Mouse (Mus musculus) layer of hippocampus, postnatal 14 days (tissue): ENCODE data around the gene Bmp6. TPM values are rescaled to one million over a fixed set of nuclear protein-coding genes. Genes with fewer than 3 reads are reported as not detected.

Experiments used
- DNase-seq, 2 experiments: peaks; one replicate each; pipeline ENCODE4 v3.0.0; 2021 to 2022; ENCODE audit warnings: low spot score in 2 of 2, mixed read lengths in 1 of 2
- long read RNA-seq, 2 experiments: library from polyadenylated mRNA; stranded (forward); transcript quantifications; one replicate each; pipeline ENCODE4 v2.0.0; 2021
- total RNA-seq, 2 experiments: library from RNA; stranded (reverse); gene quantifications; 2 replicates each; pipeline ENCODE4 v1.2.3; 2021

Bmp6 gene
- 10 to 100 TPM in 1 of 2 experiments, 1 to 10 TPM in 1; 5.3 to 10.5 TPM for total RNA-seq
- long read RNA-seq, experiment 1, transcript Bmp6-201 (7 exons, 3,593 nt): major isoform, 6 of 6 reads
- long read RNA-seq, experiment 1, partial matches to known transcripts: 0 of 6 reads
- long read RNA-seq, experiment 1, other reads (novel, unspliced or antisense): 0 of 6 reads
- long read RNA-seq, experiment 2, transcript Bmp6-201 (7 exons, 3,593 nt): major isoform, 9 of 9 reads
- long read RNA-seq, experiment 2, partial matches to known transcripts: 0 of 9 reads
- long read RNA-seq, experiment 2, other reads (novel, unspliced or antisense): 0 of 9 reads

DNA sequence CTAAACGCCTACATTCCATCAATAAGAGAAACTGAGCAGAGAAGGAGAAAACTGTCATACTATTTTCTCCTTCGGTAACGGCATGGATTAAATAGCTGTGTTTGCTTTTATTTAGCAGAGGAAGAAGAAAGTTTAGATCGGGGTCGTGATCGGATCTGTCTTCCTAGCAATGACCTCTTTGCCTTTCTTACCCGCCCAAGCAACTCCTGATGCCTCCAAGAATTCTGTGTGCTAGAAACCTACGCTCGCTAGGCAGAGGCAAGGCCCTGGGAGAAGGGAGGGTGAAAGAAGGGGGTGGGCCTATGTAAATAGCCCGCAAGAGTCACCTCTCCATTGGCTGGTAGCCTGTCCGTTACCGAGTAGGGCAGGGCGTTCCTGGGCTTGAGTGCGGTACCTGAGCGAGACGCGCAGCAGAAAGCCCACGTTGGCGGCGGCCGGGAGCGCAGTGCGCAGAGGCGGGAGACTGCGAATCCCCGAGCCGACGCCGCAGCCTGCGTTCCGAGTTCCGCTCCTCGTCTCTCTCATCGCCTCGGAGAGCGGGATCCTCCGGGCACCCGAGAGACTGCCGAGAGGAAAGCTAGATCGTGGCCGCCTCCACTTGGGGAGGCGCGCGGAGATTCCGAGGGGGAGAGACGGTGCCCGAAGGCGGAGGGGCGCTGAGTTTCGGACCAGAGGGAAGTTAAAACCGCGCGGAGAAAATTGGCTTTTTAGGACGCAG lies at the start of gene Bmp6:
TSS of gene Bmp6 (plus strand) at position 395 of the 718 bp plus-strand sequence.
- peak; percentile 50 to 66 for DNase-seq

DNA sequence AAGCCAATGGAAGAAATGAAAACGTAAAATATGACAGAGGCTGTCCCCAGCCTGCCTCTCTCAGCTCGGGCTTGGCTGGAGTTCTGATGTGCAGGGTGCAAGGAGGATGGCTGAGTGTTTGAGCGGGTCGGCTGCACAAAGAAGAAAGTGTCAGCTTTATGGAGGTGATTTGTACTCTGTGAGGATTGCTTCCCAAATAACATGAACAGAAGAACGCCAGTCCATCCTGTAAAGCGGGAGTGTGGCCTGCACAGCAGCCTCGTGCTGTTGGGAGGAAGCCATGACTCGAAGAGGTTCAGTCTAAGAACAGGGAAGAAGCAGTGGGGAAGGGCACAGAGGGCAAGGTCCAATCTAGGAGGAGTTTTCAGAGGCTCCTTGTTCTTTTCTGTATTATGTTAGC lies 48.7 kb upstream of the Bmp6 start:
- no peak for DNase-seq

DNA sequence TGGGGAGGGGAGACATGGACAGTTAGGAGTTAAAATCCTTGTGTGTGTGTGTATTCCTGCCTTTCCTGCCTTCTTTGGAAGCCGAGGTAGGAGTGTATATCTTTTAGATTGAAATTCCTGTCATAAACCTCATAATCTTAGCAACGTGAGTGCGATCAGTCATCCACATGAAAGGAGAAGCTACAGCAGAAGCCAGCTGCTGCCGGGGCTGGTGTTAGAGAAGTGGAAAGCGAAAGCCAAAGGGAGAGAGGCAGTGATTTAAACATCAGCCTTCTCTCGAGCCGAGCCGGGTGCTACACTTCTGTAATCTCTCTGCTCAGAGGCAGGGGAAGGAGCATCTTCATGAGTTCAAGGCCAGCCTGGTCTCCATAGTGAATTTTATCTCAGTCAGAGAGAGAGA lies 48.3 kb upstream of the Bmp6 start:
- DNase-seq: no peak

DNA sequence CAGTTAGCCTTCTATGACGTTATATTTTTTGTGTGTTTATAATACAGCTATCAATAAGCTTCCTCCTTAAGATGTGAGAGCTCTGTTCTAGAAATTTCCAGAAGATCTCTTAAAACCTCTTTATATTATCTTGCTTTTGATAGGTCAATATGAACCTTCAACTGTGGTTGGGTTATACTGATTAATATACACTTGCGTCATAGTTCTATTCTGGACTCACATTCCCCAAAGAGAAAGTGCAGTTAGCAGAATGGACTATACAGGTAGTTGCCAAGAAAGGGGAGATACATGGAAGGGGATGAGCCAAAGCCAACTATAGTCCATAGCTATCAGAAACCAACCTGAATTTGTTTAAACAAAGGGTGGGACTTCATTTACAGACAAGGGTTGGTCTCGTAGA lies 33.8 kb upstream of the Bmp6 start:
- no peak for DNase-seq

DNA sequence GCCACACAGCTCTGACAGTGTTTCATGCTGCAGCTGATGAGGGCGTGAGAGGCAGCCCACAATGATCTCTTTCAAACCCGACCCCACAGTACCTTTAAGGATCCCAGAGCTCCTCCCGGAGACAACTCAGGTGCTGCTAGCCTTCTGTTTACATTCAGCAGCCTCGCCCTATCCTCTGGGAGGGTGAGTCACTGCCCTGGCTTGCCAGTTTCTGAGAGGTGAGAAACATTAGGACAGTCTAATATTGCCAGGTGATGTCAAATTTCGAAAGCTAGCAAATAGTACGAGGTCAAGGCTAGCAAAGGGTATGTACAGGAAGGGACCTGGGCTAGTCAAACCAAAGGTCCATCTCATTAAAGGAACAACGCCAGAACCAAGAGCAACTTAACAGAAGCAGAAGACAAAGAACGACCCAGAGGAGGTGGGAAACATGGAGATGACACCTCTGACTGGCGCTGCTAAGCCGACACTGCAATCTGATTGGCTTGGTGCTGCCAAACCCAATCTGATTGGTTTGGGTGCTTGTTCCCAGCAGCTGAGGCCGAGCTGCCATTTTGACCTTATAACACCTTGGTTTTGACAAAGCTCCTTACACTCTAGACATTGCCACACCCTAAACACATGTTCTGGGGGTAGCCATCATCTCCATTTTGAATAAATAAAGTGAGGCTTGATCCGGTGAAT lies 32.4 kb upstream of the Bmp6 start:
- DNase-seq: no peak

DNA sequence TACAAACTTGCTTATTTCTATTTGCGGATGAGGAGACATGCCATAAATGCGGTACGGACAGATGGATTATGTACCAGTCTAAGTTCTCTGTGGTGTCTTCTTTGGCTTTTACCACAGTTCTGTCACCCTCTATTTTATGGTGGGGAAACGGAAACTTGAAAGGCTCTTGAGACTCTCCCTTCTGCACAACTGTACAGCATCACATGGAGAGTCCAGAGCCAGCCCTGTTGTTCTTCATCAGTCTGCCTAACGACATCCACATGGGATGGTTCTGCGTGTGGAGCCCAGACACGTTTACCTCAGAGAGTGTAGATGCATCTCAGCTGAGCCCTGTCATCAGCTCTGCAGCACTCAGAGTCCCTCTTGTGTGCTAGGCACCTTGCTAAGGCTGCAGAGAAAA lies 30.3 kb upstream of the Bmp6 start:
- no peak for DNase-seq

DNA sequence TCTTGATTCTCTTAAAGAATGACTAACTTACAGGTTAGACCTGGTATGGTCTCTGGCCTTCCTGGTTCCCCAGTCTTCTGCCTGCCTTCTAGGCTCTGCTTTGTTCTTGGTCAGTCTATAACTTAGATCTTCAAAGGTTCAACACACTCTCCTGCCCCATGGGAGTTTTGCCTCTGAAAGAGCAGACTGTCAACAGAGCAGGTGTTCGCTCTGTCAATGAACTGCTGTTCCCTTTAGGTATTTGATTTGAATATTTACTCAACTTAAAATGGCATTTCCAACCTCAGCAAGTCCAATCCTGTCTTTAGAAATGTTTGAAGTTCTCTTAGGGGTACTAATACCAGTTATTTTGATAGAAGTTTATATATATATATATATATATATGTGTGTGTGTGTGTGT lies 26.5 kb upstream of the Bmp6 start:
- no peak for DNase-seq

DNA sequence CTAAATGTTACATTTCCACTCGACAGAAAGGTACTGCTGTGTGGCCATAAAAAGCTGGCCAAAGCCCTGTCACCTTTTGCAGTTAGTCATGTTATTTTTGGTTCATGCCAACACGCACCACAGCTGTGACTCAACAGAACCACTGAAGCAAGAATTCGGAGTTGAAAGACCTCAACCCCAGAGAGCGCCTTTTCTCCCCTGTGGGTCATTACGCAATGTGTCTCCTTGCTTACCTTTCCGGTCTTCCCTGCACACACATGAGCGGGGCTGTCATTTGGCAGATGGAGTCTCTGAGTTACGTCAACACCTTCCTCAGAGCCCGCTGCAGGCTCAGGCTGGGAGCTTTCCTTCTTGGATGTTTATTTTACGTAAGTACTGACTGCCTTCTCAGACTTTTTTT lies 24.6 kb upstream of the Bmp6 start:
- DNase-seq: no peak

DNA sequence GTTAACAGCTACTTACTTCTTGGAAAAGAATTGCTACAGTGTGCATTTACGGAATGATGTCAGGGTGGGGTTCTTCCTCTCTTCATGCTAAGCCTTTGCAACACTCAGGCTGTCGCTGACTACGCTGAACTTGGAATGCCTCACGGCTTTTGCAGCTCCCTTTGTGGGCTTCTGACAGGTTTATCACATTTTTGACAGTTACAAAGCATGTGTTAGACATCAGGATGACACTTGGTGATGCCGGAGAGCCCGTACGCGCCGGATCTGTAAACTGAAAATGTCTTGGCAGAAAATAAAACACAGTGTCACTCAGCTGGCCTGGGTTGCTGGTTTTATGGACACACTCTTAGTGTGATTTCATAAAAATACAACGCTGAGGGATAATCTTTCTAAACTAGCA lies 20.5 kb upstream of the Bmp6 start:
- DNase-seq: no peak

DNA sequence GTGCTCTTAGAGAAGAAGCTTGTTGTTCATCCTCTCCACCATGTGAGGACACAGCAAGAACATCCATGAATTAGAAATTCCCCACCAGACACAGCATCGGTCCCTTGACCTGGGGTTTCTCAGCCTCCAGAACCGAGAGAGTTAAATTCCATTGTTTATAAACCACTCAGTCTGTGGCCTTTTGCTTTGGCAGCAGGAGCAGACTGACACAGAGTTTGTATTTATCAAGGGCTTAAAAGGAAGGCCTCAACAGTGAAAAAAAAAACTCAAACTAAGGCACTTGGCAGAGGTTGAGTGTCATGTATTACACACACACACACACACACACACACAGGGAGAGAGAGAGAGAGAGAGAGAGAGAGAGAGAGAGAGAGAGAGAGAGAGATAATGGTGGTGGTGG lies 17.5 kb upstream of the Bmp6 start:
- DNase-seq: no peak

DNA sequence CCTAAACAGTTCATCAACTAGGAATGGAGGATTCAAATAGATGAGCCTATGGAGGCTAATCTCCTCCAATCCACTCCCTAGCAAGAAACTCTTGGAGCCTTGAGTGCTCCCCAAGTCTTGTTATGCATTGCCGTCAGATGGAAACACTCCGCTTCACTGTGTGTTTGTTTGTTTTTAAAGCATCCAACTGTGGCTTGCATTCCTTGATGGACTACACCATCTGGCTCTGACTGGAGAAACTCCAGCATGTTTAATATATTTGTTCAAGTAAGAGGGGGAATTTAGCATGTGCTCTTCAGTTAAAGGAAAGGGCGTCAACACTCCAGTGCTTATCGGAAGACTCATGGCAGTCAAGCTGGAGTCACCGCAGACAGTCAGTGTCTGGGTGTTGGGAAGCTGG lies 11.4 kb upstream of the Bmp6 start:
- DNase-seq: no peak

DNA sequence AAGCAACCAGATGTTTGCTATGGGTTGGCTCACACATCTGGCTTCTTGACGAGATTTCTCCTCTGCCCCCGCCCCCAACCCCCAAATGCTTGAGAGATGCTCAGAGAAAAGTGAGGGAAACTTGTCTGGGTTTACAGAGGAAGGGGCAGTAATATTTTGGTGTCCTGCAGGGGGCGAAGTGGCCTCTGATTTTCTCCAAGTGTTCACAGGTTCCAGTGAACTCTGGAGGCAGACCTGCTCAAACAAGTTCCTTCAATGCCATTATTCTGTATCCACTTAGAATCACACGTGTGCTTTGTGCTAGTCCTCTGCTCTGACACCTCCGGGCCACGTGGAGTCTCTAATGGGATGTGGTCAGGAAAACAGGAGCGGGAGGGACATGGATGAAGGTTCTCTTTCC lies 2.3 kb upstream of the Bmp6 start:
- peak in 1 of 2 experiments; percentile 41 for DNase-seq

DNA sequence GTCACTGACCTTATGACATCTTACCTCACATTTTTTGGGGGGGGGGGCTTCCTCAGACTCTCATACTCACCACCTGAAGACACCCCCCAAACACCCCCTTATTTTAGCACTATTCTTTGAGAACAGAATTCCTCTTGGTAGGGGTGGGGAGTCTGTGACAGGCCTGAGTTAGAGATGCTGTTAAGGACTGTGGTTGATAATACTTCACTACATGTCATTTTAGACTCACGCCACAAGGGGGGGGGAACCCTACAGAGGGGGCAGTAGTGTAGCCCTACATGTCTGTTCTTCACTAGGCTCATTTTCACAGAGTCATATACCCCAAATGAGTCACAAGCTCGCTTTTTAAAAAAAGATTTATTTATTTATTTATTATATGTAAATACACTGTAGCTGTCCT lies 1.7 kb upstream of the Bmp6 start:
- DNase-seq: no peak

DNA sequence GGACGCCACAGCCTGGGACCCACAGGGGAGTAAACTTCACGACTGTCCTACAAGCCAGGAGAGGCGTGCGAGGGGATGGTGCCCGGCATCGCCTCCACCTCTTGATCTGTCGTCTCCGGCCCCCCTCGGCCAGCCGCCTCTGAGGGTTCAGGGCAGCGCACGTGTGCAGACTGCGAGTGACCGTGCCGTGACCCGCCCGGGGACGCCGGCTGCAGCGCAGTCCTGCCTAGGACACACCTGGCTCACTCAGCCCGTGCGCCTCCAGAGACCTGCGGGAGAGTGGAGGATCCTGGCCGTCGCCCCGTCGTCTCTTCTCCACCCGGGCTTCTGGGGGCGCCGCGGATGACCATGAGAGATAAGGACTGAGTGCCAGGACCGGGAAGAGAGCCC lies 519 bp downstream of the Bmp6 start:
- DNase-seq: no peak

DNA sequence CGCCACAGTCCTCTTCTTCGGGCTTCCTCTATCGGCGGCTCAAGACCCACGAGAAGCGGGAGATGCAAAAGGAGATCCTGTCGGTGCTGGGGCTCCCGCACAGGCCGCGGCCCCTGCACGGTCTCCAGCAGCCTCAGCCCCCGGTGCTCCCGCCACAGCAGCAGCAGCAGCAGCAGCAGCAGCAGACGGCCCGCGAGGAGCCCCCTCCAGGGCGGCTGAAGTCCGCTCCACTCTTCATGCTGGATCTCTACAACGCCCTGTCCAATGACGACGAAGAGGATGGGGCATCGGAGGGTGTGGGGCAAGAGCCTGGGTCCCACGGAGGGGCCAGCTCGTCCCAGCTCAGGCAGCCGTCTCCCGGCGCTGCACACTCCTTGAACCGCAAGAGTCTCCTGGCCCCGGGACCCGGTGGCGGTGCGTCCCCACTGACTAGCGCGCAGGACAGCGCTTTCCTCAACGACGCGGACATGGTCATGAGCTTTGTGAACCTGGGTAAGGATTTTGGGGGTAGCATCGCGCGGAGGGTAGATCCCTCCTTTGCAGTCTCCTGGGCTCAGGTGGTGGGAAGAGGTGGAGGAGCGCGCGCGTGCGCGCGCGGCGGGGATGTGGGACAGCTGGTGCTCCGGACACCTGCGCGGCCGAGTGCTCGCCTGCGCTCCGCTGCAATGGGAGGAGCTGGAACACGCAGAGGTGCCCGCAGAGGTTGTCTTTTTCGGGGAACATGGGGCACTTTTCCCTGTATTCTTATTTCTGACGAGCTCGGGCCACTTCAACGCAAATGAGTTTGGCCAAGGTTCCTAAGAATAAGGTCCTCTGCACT lies 1.4 kb downstream of the Bmp6 start:
- DNase-seq: no peak

DNA sequence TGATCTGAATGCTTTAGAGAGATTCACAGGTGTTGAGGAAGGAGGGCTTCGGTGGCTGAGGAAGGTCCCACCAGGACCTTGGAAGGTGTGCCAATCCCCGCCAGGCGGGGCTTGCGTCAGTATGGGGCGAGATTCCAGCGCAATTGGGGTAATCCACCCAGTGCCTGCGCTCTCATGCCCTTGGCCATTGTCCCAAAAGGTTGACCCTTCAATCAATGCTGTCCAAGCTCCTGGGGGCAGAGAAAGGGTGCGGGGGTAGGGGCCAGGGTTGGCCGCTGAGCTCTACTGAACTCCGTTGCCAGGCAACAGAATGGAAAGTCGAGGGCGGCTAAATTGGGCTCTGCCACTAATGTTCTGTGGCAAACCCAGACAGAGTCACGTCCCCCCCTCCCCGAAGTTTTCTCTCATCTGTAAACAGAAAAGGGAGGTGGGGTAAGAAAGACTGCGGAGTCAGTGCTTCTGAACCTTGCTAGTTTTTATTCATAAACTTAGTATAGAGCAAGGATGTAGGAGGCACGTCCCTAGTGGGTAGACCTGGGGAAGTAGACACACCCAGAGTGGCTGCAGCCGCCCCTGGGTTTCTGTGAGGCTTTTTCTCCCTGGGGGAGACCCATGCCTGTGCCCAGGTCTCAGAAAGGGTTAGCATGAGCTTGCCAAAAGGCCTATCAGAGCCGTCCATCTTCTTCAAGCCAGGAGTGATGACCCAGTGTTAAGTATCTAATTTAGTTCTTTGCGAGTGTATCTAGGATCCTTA lies 2.3 kb downstream of the Bmp6 start:
- DNase-seq: no peak

DNA sequence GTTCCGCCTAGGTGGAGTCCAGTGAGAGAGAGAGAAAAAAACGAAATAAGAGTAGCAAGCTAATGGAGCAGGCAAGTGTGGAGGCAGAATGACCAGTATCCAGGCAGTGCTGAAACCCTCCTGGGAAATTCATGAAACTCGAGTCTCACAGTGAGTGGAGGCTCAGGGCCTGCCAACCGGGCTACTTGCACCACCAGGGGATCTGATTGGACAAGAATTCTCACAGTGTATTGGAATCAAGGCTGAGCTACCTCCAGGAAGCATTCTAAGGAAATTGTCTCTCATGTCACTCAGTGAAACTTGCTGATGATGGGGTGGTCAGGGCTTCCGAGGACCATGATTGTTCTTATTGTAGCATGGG lies 2.8 kb downstream of the Bmp6 start:
- no peak for DNase-seq

DNA sequence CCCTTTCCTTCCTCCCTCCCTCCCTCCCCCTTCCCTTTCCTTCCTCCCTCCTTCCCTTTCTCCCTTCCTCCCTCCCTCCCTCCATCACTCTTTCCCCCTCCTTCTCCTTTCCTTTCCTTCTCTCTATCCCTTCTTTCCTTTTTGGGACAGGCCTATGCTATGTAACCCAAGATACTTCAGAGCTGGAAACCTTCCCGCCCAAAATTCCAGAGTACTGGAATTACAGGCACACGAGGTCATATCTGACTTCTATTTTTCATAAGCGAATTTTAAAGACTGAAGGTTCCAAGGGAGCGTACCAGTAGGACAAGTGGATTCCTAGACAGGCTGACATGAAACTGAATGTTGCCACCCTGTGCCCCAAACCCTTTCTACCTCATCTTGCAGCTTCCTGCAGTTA lies 4.1 kb downstream of the Bmp6 start:
- DNase-seq: no peak

DNA sequence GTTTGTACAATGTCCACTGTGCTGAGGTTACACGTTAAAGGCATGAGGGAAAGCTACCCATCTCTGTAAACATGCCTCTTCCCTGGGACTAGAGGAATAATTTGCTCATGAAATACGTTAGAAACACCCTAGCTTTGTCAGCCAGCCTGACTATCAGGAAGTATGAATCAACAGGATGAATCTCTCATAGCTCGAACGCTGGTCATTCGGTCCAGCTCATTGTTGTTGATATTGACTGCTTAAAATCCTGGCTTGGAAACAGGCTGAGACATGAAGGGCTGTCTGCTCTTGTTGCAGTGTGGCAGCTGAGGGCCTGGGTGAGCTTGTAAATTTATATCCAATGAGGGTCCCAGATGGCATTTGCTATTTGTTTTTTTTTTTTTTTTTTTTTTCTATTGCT lies 4.9 kb downstream of the Bmp6 start:
- no peak for DNase-seq

DNA sequence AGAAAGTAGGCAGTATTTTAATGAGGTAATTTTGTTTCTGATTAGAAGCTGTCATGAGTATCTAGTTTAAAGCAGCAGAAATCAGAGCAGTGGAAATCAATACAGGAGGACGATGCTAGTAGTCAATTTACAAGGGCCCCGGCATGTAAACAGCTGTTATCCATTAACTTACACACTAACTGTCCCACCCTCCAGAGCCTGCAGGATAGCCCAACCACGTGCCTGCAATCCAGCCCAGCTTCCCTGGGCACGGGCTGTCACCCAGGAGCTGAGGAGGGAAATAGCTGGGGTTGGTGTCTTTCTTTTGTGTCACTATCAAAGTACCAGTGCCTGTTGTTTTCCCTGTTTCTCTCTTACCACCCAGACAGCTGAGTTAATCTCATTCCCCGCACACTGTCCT lies 7.1 kb downstream of the Bmp6 start:
- DNase-seq: no peak

DNA sequence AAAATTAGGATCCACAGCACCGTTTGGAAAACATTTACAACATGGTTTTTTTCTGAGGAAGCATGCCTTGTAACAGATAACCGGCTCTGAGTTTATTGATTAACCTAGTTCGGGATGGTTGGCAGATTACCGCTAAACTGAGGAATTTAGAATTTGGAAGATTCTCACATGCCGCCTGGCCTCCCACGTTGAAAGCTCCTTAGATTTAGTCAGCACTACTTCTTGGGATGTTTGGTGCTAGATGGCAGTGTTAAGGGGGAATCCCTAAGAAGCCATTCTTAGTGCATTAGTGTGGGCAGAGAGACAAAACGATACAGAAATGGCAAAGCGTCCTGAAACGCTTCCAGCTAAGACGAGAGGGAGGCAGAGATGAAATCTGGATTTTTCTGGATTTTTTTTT lies 8.1 kb downstream of the Bmp6 start:
- DNase-seq: no peak
